Mouse (Mus musculus) MEL (cell line): Measurements from ENCODE around the gene Plk2. TPM values are rescaled to one million over a fixed set of nuclear protein-coding genes. Genes with fewer than 3 reads are reported as not detected.

Source experiments
- DNase-seq: peaks from one replicate; pipeline ENCODE4 v3.0.0; 2011; ENCODE audit warnings: low read depth, low spot score
- H3K27ac ChIP-seq: 2 replicates; pipeline ENCODE4 v1.5.1; 2012; ENCODE audit warnings: low read depth, mild to moderate bottlenecking, control low read depth, low read length, moderate library complexity; ENCODE audit not compliant: control insufficient read depth
- H3K27me3 ChIP-seq, 2 experiments: fragments of 150-350 bp in 1 of 2; sonication (generic) in 1 of 2; 2 replicates each; pipeline ENCODE4 v1.6.1; 2012; ENCODE audit warnings: low read length in 2 of 2, mild to moderate bottlenecking in 2 of 2, improper control_type of control experiment in 1 of 2, moderate library complexity in 1 of 2; ENCODE audit not compliant: insufficient read depth in 2 of 2, control insufficient read depth in 1 of 2
- H3K36me3 ChIP-seq, 2 experiments: 2 replicates each; pipeline ENCODE4 v1.6.1; 2012 to 2014; ENCODE audit warnings: low read length in 2 of 2, improper control_type of control experiment in 1 of 2, inconsistent platforms in 1 of 2, mild to moderate bottlenecking in 1 of 2; ENCODE audit not compliant: insufficient read depth in 2 of 2, control insufficient read depth in 1 of 2
- H3K4me1 ChIP-seq, 2 experiments: fragments of 150-350 bp in 1 of 2; sonication (generic) in 1 of 2; 2 replicates each; pipeline ENCODE4 v1.6.1; 2012; ENCODE audit warnings: low read length in 2 of 2, improper control_type of control experiment in 1 of 2, mild to moderate bottlenecking in 1 of 2; ENCODE audit not compliant: insufficient read depth in 2 of 2, control insufficient read depth in 1 of 2
- H3K4me3 ChIP-seq, 2 experiments: fragments of 150-350 bp in 1 of 2; sonication (generic) in 1 of 2; 2 replicates each; pipeline ENCODE4 v1.5.1; 2012; ENCODE audit warnings: low read depth in 2 of 2, low read length in 2 of 2, mild to moderate bottlenecking in 2 of 2, moderate library complexity in 2 of 2, control low read depth in 1 of 2, improper control_type of control experiment in 1 of 2; ENCODE audit not compliant: control insufficient read depth in 1 of 2, insufficient read depth in 1 of 2
- H3K79me2 ChIP-seq: 2 replicates; pipeline ENCODE4 v1.6.1; 2012; ENCODE audit warnings: mild to moderate bottlenecking, low read length, moderate library complexity; ENCODE audit not compliant: control insufficient read depth, poor library complexity, insufficient read depth
- H3K9ac ChIP-seq: 2 replicates; pipeline ENCODE4 v1.6.1; 2012; ENCODE audit warnings: low read depth, mild to moderate bottlenecking, control low read depth, low read length, moderate library complexity; ENCODE audit not compliant: control insufficient read depth, poor library complexity, severe bottlenecking
- H3K9me3 ChIP-seq: fragments of 150-350 bp; sonication (generic); replicated peaks from 2 replicates; pipeline ENCODE4 v1.6.1; 2012; ENCODE audit warnings: mild to moderate bottlenecking, low read length, improper control_type of control experiment, moderate library complexity; ENCODE audit not compliant: insufficient read depth
- CHD2 ChIP-seq: IDR thresholded peaks from 2 replicates; pipeline ENCODE4 v1.6.1; 2011; ENCODE audit warnings: low read length, improper control_type of control experiment
- CTCF ChIP-seq, 3 experiments: IDR thresholded peaks in 2 of 3; conservative IDR thresholded peaks in 1 of 3; 2 replicates each; pipeline ENCODE4 v1.5.1; 2011 to 2012; ENCODE audit warnings: low read length in 3 of 3, low read depth in 2 of 3, mild to moderate bottlenecking in 2 of 3, improper control_type of control experiment in 1 of 3, inconsistent platforms in 1 of 3, mixed read lengths in 1 of 3, moderate library complexity in 1 of 3; ENCODE audit not compliant: control insufficient read depth in 1 of 3, insufficient read depth in 1 of 3, poor library complexity in 1 of 3, severe bottlenecking in 1 of 3
- E2F4 ChIP-seq: IDR thresholded peaks from 2 replicates; pipeline ENCODE4 v1.6.1; 2011; ENCODE audit warnings: low read depth, low read length, improper control_type of control experiment, borderline replicate concordance
- EP300 ChIP-seq, 2 experiments: IDR thresholded peaks; 2 replicates each; pipeline ENCODE4 v1.6.1; 2011; ENCODE audit warnings: improper control_type of control experiment in 2 of 2, low read length in 2 of 2, low read depth in 1 of 2, mild to moderate bottlenecking in 1 of 2
- ETS1 ChIP-seq: IDR thresholded peaks from 2 replicates; pipeline ENCODE4 v1.6.1; 2012; ENCODE audit warnings: low read depth, mild to moderate bottlenecking, inconsistent platforms, low read length, improper control_type of control experiment, moderate library complexity
- GATA1 ChIP-seq: IDR thresholded peaks from 2 replicates; pipeline ENCODE4 v1.6.1; 2011; ENCODE audit warnings: low read depth, low read length, improper control_type of control experiment
- HCFC1 ChIP-seq: IDR thresholded peaks from 2 replicates; pipeline ENCODE4 v1.6.1; 2012; ENCODE audit warnings: low read depth, mild to moderate bottlenecking, inconsistent platforms, low read length, improper control_type of control experiment, moderate library complexity
- JUND ChIP-seq: IDR thresholded peaks from 2 replicates; pipeline ENCODE4 v1.6.1; 2011; ENCODE audit warnings: low read depth, mild to moderate bottlenecking, improper control_type of control experiment, low read length
- MAX ChIP-seq: IDR thresholded peaks from 2 replicates; pipeline ENCODE4 v1.6.1; 2011; ENCODE audit warnings: low read length, improper control_type of control experiment
- MXI1 ChIP-seq: IDR thresholded peaks from 2 replicates; pipeline ENCODE4 v1.6.1; 2011; ENCODE audit warnings: mild to moderate bottlenecking, low read depth, low read length, improper control_type of control experiment
- MYB ChIP-seq: IDR thresholded peaks from 2 replicates; pipeline ENCODE4 v1.6.1; 2011; ENCODE audit warnings: mild to moderate bottlenecking, low read depth, low read length, improper control_type of control experiment
- MYC ChIP-seq: IDR thresholded peaks from 2 replicates; pipeline ENCODE4 v1.6.1; 2011; ENCODE audit warnings: low read depth, mild to moderate bottlenecking, low read length, improper control_type of control experiment, moderate library complexity
- NELFE ChIP-seq: IDR thresholded peaks from 2 replicates; pipeline ENCODE4 v1.6.1; 2011; ENCODE audit warnings: low read depth, low read length, improper control_type of control experiment
- NRF1 ChIP-seq: IDR thresholded peaks from 2 replicates; pipeline ENCODE4 v1.6.1; 2014; ENCODE audit warnings: low read depth, mild to moderate bottlenecking, inconsistent platforms, low read length, improper control_type of control experiment, moderate library complexity; ENCODE audit not compliant: poor library complexity, insufficient read depth, severe bottlenecking
- POLR2A ChIP-seq, 2 experiments: IDR thresholded peaks; 2 replicates each; pipeline ENCODE4 v1.6.1; 2011 to 2012; ENCODE audit warnings: low read length in 2 of 2, mild to moderate bottlenecking in 2 of 2, control low read depth in 1 of 2, improper control_type of control experiment in 1 of 2, low read depth in 1 of 2, moderate library complexity in 1 of 2; ENCODE audit not compliant: control insufficient read depth in 1 of 2, insufficient read depth in 1 of 2, poor library complexity in 1 of 2
- RCOR1 ChIP-seq: IDR thresholded peaks from 2 replicates; pipeline ENCODE4 v1.6.1; 2012; ENCODE audit warnings: low read depth, mild to moderate bottlenecking, inconsistent platforms, low read length, improper control_type of control experiment
- SIN3A ChIP-seq: IDR thresholded peaks from 2 replicates; pipeline ENCODE4 v1.6.1; 2012; ENCODE audit warnings: low read length, improper control_type of control experiment, inconsistent platforms
- TCF12 ChIP-seq: IDR thresholded peaks from 2 replicates; pipeline ENCODE4 v1.6.1; 2014; ENCODE audit warnings: low read depth, mild to moderate bottlenecking, inconsistent platforms, low read length, improper control_type of control experiment, moderate library complexity
- USF2 ChIP-seq, 2 experiments: IDR thresholded peaks; 2 replicates each; pipeline ENCODE4 v1.6.1; 2011 to 2012; ENCODE audit warnings: improper control_type of control experiment in 2 of 2, low read length in 2 of 2, borderline replicate concordance in 1 of 2, inconsistent platforms in 1 of 2, low read depth in 1 of 2, mild to moderate bottlenecking in 1 of 2; ENCODE audit not compliant: insufficient read depth in 1 of 2
- ZC3H11A ChIP-seq: IDR thresholded peaks from 2 replicates; pipeline ENCODE4 v1.6.1; 2012; ENCODE audit warnings: low read depth, mild to moderate bottlenecking, inconsistent platforms, low read length, improper control_type of control experiment
- ZMIZ1 ChIP-seq: IDR thresholded peaks from 2 replicates; pipeline ENCODE4 v1.6.1; 2012; ENCODE audit warnings: low read depth, mild to moderate bottlenecking, inconsistent platforms, low read length, improper control_type of control experiment, moderate library complexity
- ZNF384 ChIP-seq: IDR thresholded peaks from 2 replicates; pipeline ENCODE4 v1.6.1; 2012; ENCODE audit warnings: low read depth, mild to moderate bottlenecking, inconsistent platforms, low read length, improper control_type of control experiment
- polyA plus RNA-seq, 2 experiments: library from polyadenylated mRNA; stranded (reverse) in 1 of 2; unstranded in 1 of 2; fragments of >175 nt in 1 of 2; fragments of >200 nt in 1 of 2; gene quantifications; 2 replicates each; pipeline versions ENCODE4 v1.2.1 to v1.2.4; 2012; ENCODE audit warnings: low replicate concordance in 2 of 2, low read depth in 1 of 2; ENCODE audit not compliant: insufficient read length in 2 of 2, insufficient read depth in 1 of 2, missing spikeins in 1 of 2
- total RNA-seq: library from RNA; depleted of rRNA; stranded (reverse); fragments of 300-350 nt; gene quantifications from 2 replicates; pipeline ENCODE4 v1.2.3, GENCODE M21; 2012

Gene Plk2
- total and polyA plus RNA-seq, 3 experiments, result not detected

DNA sequence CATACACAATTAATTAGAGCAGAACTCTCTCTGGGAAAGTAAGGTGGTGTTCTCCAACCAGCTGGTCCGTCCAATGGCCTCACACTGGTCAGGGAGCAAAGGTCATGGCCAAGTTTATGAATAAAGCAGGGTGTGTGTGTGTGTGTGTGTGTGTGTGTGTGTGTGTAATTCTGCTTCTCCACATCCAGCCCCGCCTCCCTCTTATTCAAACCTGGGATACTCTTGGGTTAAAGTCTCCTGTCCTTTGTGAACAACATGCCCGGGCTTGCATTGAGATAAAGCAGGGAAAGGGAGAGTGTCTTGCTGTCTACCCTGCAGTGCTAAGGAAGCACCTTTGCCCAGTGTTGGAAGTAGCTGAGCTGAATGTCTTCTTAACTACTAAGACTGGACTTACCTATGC, 2.2 kb upstream of the Plk2 start:
- H3K79me2 ChIP-seq, result no peaks in the 10 kb centered on the region
- H3K9ac ChIP-seq, result no peak overlapping the region
- H3K9me3 ChIP-seq, result no peaks in the 10 kb centered on the region
- H3K27ac ChIP-seq, result no peak overlapping the region
- H3K36me3 ChIP-seq, result no peaks in the 10 kb centered on the region
- H3K27me3 ChIP-seq, result no peaks in the 10 kb centered on the region
- no peak for TF ChIP-seq HCFC1
- TF ChIP-seq ETS1, result no peak
- no peak for DNase-seq
- no peaks in the 10 kb centered on the region for H3K4me1 ChIP-seq
- no peak overlapping the region for H3K4me3 ChIP-seq

DNA sequence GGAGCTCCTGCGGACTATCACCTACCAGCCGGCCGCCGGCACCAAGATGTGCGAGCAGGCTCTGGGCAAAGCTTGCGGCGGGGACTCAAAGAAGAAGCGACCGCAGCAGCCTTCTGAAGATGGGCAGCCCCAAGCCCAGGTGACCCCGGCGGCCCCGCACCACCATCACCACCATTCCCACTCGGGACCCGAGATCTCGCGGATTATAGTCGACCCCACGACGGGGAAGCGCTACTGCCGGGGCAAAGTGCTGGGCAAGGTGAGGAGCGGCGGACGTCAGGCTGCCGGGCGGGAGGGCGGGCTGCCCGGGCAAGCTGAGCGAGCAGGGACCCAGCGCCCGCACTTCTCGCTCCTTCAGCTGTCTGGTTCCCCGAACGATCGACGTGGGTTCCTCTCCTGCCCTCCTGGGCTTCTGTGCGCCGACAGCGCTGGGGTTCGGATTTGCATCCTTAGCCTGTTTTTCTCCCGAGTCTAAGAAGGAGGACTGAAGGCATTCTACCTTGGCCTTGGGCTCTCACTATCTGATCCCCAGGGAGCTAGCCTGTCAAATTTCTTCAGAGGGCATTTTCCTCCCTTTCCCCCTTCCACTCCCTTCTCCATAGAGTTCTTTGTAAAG, 441 bp downstream of the Plk2 start:
- DNase-seq, result no peak
- H3K9ac ChIP-seq, result no peak overlapping the region
- H3K9me3 ChIP-seq, result no peaks in the 10 kb centered on the region
- no peak overlapping the region for H3K4me3 ChIP-seq
- no peaks in the 10 kb centered on the region for H3K4me1 ChIP-seq
- H3K79me2 ChIP-seq, result no peaks in the 10 kb centered on the region
- TF ChIP-seq MYB (no peak), CHD2 (no peak), MAX (no peak), RCOR1 (no peak), ZNF384 (no peak), NRF1 (no peak), E2F4 (no peak), NELFE (no peak), POLR2A (IDR thresholded peaks at IDR 0.05; ENCODE audit: control insufficient read depth in 1 of 2, insufficient read depth in 1 of 2, low read depth in 1 of 2, low read length in 2 of 2, poor library complexity in 1 of 2) (no peak), USF2 (IDR thresholded peaks at IDR 0.05; ENCODE audit: borderline replicate concordance in 1 of 2, insufficient read depth in 1 of 2, low read depth in 1 of 2, low read length in 2 of 2) (no peak), MXI1 (no peak), ZMIZ1 (no peak), SIN3A (no peak), JUND (no peak), TCF12 (no peak), ZC3H11A (no peak), EP300 (IDR thresholded peaks at IDR 0.05; ENCODE audit: low read depth in 1 of 2, low read length in 2 of 2) (no peak), CTCF (IDR thresholded peaks at IDR 0.05 in 2 of 3, conservative IDR thresholded peaks at IDR 0.05 in 1 of 3; ENCODE audit: control insufficient read depth in 1 of 3, insufficient read depth in 1 of 3, low read depth in 2 of 3, low read length in 3 of 3, poor library complexity in 1 of 3, severe bottlenecking in 1 of 3) (no peak), MYC (no peak), GATA1 (no peak)
- H3K27me3 ChIP-seq, result no peaks in the 10 kb centered on the region
- no peak overlapping the region for H3K27ac ChIP-seq
- H3K36me3 ChIP-seq, result no peaks in the 10 kb centered on the region
